Mouse (Mus musculus) MEL (cell line): ENCODE results near the gene Klk12.

Experiments
- CTCF ChIP-seq, 3 experiments: IDR thresholded peaks in 2 of 3; conservative IDR thresholded peaks in 1 of 3; 2 replicates each; pipeline ENCODE4 v1.5.1; 2011 to 2012; ENCODE audit warnings: low read length in 3 of 3, low read depth in 2 of 3, mild to moderate bottlenecking in 2 of 3, improper control_type of control experiment in 1 of 3, inconsistent platforms in 1 of 3, mixed read lengths in 1 of 3, moderate library complexity in 1 of 3; ENCODE audit not compliant: control insufficient read depth in 1 of 3, insufficient read depth in 1 of 3, poor library complexity in 1 of 3, severe bottlenecking in 1 of 3
- E2F4 ChIP-seq: IDR thresholded peaks from 2 replicates; pipeline ENCODE4 v1.6.1; 2011; ENCODE audit warnings: low read depth, low read length, improper control_type of control experiment, borderline replicate concordance
- EP300 ChIP-seq, 2 experiments: IDR thresholded peaks; 2 replicates each; pipeline ENCODE4 v1.6.1; 2011; ENCODE audit warnings: improper control_type of control experiment in 2 of 2, low read length in 2 of 2, low read depth in 1 of 2, mild to moderate bottlenecking in 1 of 2
- ETS1 ChIP-seq: IDR thresholded peaks from 2 replicates; pipeline ENCODE4 v1.6.1; 2012; ENCODE audit warnings: low read depth, mild to moderate bottlenecking, inconsistent platforms, low read length, improper control_type of control experiment, moderate library complexity
- MAX ChIP-seq: IDR thresholded peaks from 2 replicates; pipeline ENCODE4 v1.6.1; 2011; ENCODE audit warnings: low read length, improper control_type of control experiment
- NRF1 ChIP-seq: IDR thresholded peaks from 2 replicates; pipeline ENCODE4 v1.6.1; 2014; ENCODE audit warnings: low read depth, mild to moderate bottlenecking, inconsistent platforms, low read length, improper control_type of control experiment, moderate library complexity; ENCODE audit not compliant: poor library complexity, insufficient read depth, severe bottlenecking
- POLR2A ChIP-seq, 2 experiments: IDR thresholded peaks; 2 replicates each; pipeline ENCODE4 v1.6.1; 2011 to 2012; ENCODE audit warnings: low read length in 2 of 2, mild to moderate bottlenecking in 2 of 2, control low read depth in 1 of 2, improper control_type of control experiment in 1 of 2, low read depth in 1 of 2, moderate library complexity in 1 of 2; ENCODE audit not compliant: control insufficient read depth in 1 of 2, insufficient read depth in 1 of 2, poor library complexity in 1 of 2
- POLR2AphosphoS2 ChIP-seq: IDR thresholded peaks from 2 replicates; pipeline ENCODE4 v1.6.1; 2011; ENCODE audit warnings: low read length, improper control_type of control experiment
- POLR2AphosphoS5 ChIP-seq: IDR thresholded peaks from 2 replicates; pipeline ENCODE4 v1.6.1; 2012; ENCODE audit warnings: low read depth, borderline replicate concordance, mild to moderate bottlenecking, inconsistent platforms, low read length, moderate library complexity, mixed read lengths
- SIN3A ChIP-seq: IDR thresholded peaks from 2 replicates; pipeline ENCODE4 v1.6.1; 2012; ENCODE audit warnings: low read length, improper control_type of control experiment, inconsistent platforms
- TAL1 ChIP-seq: IDR thresholded peaks from 2 replicates; pipeline ENCODE4 v1.6.1; 2012; ENCODE audit warnings: mild to moderate bottlenecking, inconsistent platforms, low read length, moderate library complexity, mixed read lengths
- USF1 ChIP-seq: IDR thresholded peaks from 2 replicates; pipeline ENCODE4 v1.6.1; 2014; ENCODE audit warnings: low read depth, mild to moderate bottlenecking, inconsistent platforms, low read length, improper control_type of control experiment, moderate library complexity
- ZNF384 ChIP-seq: IDR thresholded peaks from 2 replicates; pipeline ENCODE4 v1.6.1; 2012; ENCODE audit warnings: low read depth, mild to moderate bottlenecking, inconsistent platforms, low read length, improper control_type of control experiment

- TF ChIP-seq CTCF (IDR thresholded peaks at IDR 0.05 in 2 of 3, conservative IDR thresholded peaks at IDR 0.05 in 1 of 3; ENCODE audit: control insufficient read depth in 1 of 3, insufficient read depth in 1 of 3, low read depth in 2 of 3, low read length in 3 of 3, poor library complexity in 1 of 3, severe bottlenecking in 1 of 3) (no peak), POLR2A (IDR thresholded peaks at IDR 0.05; ENCODE audit: control insufficient read depth in 1 of 2, insufficient read depth in 1 of 2, low read depth in 1 of 2, low read length in 2 of 2, poor library complexity in 1 of 2) (no peak), POLR2AphosphoS2 (no peak), POLR2AphosphoS5 (no peak), E2F4 (no peak), NRF1 (no peak), SIN3A (no peak), ZNF384 (no peak), TAL1 (no peak), EP300 (IDR thresholded peaks at IDR 0.05; ENCODE audit: low read depth in 1 of 2, low read length in 2 of 2) (no peak), ETS1 (no peak), MAX (no peak), USF1 (no peak)
These were observed 6.8 kb downstream of the Klk12 start for GRCm38 (mm10) chr7:43775311-43776057.
